Mouse (Mus musculus) hindbrain, embryonic 11.5 days (tissue): ENCODE data around the gene Nisch. TPM values are rescaled to one million over a fixed set of nuclear protein-coding genes. Genes with fewer than 3 reads are reported as not detected.

Experiments used
- ATAC-seq: fragments of 200-750 bp; cut with Nextera tagmentation; 2 replicates; pipeline ENCODE4 v1.8.0; 2017; ENCODE audit warnings: mild to moderate bottlenecking, moderate TSS enrichment, moderate library complexity; ENCODE audit not compliant: low FRiP score
- DNase-seq: peaks from one replicate; pipeline ENCODE4 v3.0.0-alpha.2; 2015; ENCODE audit warnings: low spot score
- H3K27ac ChIP-seq: fragments of 300-500 bp; sonication (generic); 2 replicates; pipeline ENCODE4 v1.5.1; 2014; ENCODE audit warnings: mild to moderate bottlenecking, low read depth, low read length
- H3K27me3 ChIP-seq: fragments of 300-500 bp; sonication (generic); 2 replicates; pipeline ENCODE4 v1.6.1; 2014; ENCODE audit warnings: mild to moderate bottlenecking, low read length, moderate library complexity, mixed read lengths; ENCODE audit not compliant: control insufficient read depth, insufficient read depth
- H3K36me3 ChIP-seq: fragments of 300-500 bp; sonication (generic); 2 replicates; pipeline ENCODE4 v1.6.1; 2014; ENCODE audit warnings: mild to moderate bottlenecking, low read length, moderate library complexity, mixed read lengths; ENCODE audit not compliant: control insufficient read depth, insufficient read depth
- H3K4me1 ChIP-seq: fragments of 300-500 bp; sonication (generic); replicated peaks from 2 replicates; pipeline ENCODE4 v1.6.1; 2014; ENCODE audit warnings: low read length, mixed read lengths; ENCODE audit not compliant: control insufficient read depth, insufficient read depth
- H3K4me2 ChIP-seq: fragments of 300-500 bp; sonication (generic); replicated peaks from 2 replicates; pipeline ENCODE4 v1.6.1; 2014; ENCODE audit warnings: mild to moderate bottlenecking, low read depth, low read length
- H3K4me3 ChIP-seq: fragments of 300-500 bp; sonication (generic); 2 replicates; pipeline ENCODE4 v1.5.1; 2014; ENCODE audit warnings: low read depth, low read length
- H3K9ac ChIP-seq: fragments of 300-500 bp; sonication (generic); 2 replicates; pipeline ENCODE4 v1.6.1; 2014; ENCODE audit warnings: low read depth, low read length
- H3K9me3 ChIP-seq: fragments of 300-500 bp; sonication (generic); 2 replicates; pipeline ENCODE4 v1.6.1; 2016; ENCODE audit warnings: low read length; ENCODE audit not compliant: control insufficient read depth
- WGBS: fragments of 180-500 bp; shearing (Covaris S2); extraction: QIAGEN DNeasy Blood & Tissue Kit; methylation state at CpG from one replicate; pipeline ENCODE4 v1.1.7; 2014; 5-methylcytosine and 5-hydroxymethylcytosine counted together
- polyA plus RNA-seq: library from polyadenylated mRNA; unstranded; fragments of >200 nt; fragmentation: Nextera tagmentation; extraction: Ambion mirVana; gene quantifications from 2 replicates; pipeline ENCODE4 v1.2.1, GENCODE M21; 2014

Gene Nisch
- polyA plus RNA-seq, 1 experiment from 2014 or later = 305 TPM

GRCm38 (mm10) chr14:31141011-31141410, 75.7 kb downstream of the Nisch start:
- H3K27me3 ChIP-seq = no peaks in the 10 kb centered on the region
- H3K36me3 ChIP-seq = peaks cover 42% of the 10 kb centered on the region
- H3K4me2 ChIP-seq = no peak overlapping the region
- no peaks in the 10 kb centered on the region for H3K9me3 ChIP-seq
- no peak for ATAC-seq
- DNase-seq = no peak
- no peaks in the 10 kb centered on the region for H3K4me1 ChIP-seq
- H3K4me3 ChIP-seq = no peak overlapping the region
- 96% methylated on average over 14 of the region's 14 CpGs for WGBS
- H3K9ac ChIP-seq = no peak overlapping the region
- no peak overlapping the region for H3K27ac ChIP-seq

- ATAC-seq (no peak), DNase-seq (no peak)
- Histone ChIP-seq H3K9ac (no peak overlapping the region), H3K36me3 (peaks cover 50% of the 10 kb centered on the region), H3K9me3 (no peaks in the 10 kb centered on the region), H3K27ac (no peak overlapping the region), H3K27me3 (no peaks in the 10 kb centered on the region), H3K4me1 (no peaks in the 10 kb centered on the region), H3K4me2 (no peak overlapping the region), H3K4me3 (no peak overlapping the region)
- WGBS = 92% methylated on average over 15 of the region's 15 CpGs
Measured at GRCm38 (mm10) chr14:31140141-31140540, 76.6 kb downstream of the Nisch start.

GRCm38 (mm10) chr14:31139666-31140065, 77.1 kb downstream of the Nisch start:
- ATAC-seq (no peak), DNase-seq (no peak)
- H3K4me2 ChIP-seq = no peak overlapping the region
- H3K4me3 ChIP-seq = no peak overlapping the region
- H3K9ac ChIP-seq = no peak overlapping the region
- no peak overlapping the region for H3K27ac ChIP-seq
- H3K9me3 ChIP-seq = no peaks in the 10 kb centered on the region
- H3K27me3 ChIP-seq = no peaks in the 10 kb centered on the region
- peaks cover 50% of the 10 kb centered on the region for H3K36me3 ChIP-seq
- 92% methylated on average over 12 of the region's 12 CpGs for WGBS
- H3K4me1 ChIP-seq = no peaks in the 10 kb centered on the region

- H3K4me2 ChIP-seq = no peak overlapping the region
- H3K4me1 ChIP-seq = no peaks in the 10 kb centered on the region; the same call in 1 of the 2 replicates
- no peak overlapping the region for H3K27ac ChIP-seq
- no peaks in the 10 kb centered on the region for H3K27me3 ChIP-seq
- no peak overlapping the region for H3K4me3 ChIP-seq
- peaks cover 50% of the 10 kb centered on the region for H3K36me3 ChIP-seq
- no peak overlapping the region for H3K9ac ChIP-seq
- no peaks in the 10 kb centered on the region for H3K9me3 ChIP-seq
- no peak for ATAC-seq
- 94% methylated on average over 9 of the region's 9 CpGs for WGBS
- DNase-seq = no peak
Measured at GRCm38 (mm10) chr14:31138897-31139429, 77.8 kb downstream of the Nisch start.

- H3K27me3 ChIP-seq = no peaks in the 10 kb centered on the region
- DNase-seq = no peak
- H3K4me2 ChIP-seq = no peak overlapping the region
- no peaks in the 10 kb centered on the region; the same call in 1 of the 2 replicates for H3K4me1 ChIP-seq
- H3K4me3 ChIP-seq = no peak overlapping the region
- H3K9ac ChIP-seq = no peak overlapping the region
- ATAC-seq = no peak
- 86% methylated on average over 22 of the region's 35 CpGs for WGBS
- H3K27ac ChIP-seq = no peak overlapping the region
- H3K36me3 ChIP-seq = peaks cover 50% of the 10 kb centered on the region
- no peaks in the 10 kb centered on the region for H3K9me3 ChIP-seq
Measured at GRCm38 (mm10) chr14:31138219-31138896, 78.4 kb downstream of the Nisch start.

GRCm38 (mm10) chr14:31137791-31138190, 79.0 kb downstream of the Nisch start:
- no peak for ATAC-seq
- no peak for DNase-seq
- no peak overlapping the region for H3K4me2 ChIP-seq
- H3K4me3 ChIP-seq = no peak overlapping the region
- H3K9me3 ChIP-seq = no peaks in the 10 kb centered on the region
- H3K4me1 ChIP-seq = no peaks in the 10 kb centered on the region; the same call in 1 of the 2 replicates
- peaks cover 50% of the 10 kb centered on the region for H3K36me3 ChIP-seq
- 83% methylated on average over 11 of the region's 11 CpGs for WGBS
- no peak overlapping the region for H3K27ac ChIP-seq
- H3K9ac ChIP-seq = no peak overlapping the region
- H3K27me3 ChIP-seq = no peaks in the 10 kb centered on the region

- no peak overlapping the region for H3K9ac ChIP-seq
- H3K4me1 ChIP-seq = peaks cover 3% of the 10 kb centered on the region; the same call in 1 of the 2 replicates
- H3K27ac ChIP-seq = no peak overlapping the region
- DNase-seq (no peak), ATAC-seq (no peak)
- H3K36me3 ChIP-seq = peaks cover 50% of the 10 kb centered on the region
- H3K4me2 ChIP-seq = no peak overlapping the region
- no peak overlapping the region for H3K4me3 ChIP-seq
- H3K27me3 ChIP-seq = no peaks in the 10 kb centered on the region
- H3K9me3 ChIP-seq = no peaks in the 10 kb centered on the region
- 82% methylated on average over 10 of the region's 10 CpGs for WGBS
Measured at GRCm38 (mm10) chr14:31137281-31137595, 79.5 kb downstream of the Nisch start.

GRCm38 (mm10) chr14:31136411-31137280, 80.1 kb downstream of the Nisch start:
- Histone ChIP-seq H3K27ac (no peak overlapping the region), H3K36me3 (peaks cover 45% of the 10 kb centered on the region), H3K4me2 (no peak overlapping the region), H3K9me3 (no peaks in the 10 kb centered on the region), H3K4me3 (no peak overlapping the region), H3K4me1 (peaks cover 6% of the 10 kb centered on the region; the same call in 1 of the 2 replicates), H3K9ac (no peak overlapping the region), H3K27me3 (no peaks in the 10 kb centered on the region)
- no peak for DNase-seq
- ATAC-seq = no peak
- 94% methylated on average over 26 of the region's 26 CpGs for WGBS
